Mouse (Mus musculus) frontal cortex, adult (tissue): ENCODE measurements around the gene Sox12.
"Not testable (repeated sequence)": the region's sequence is repeated elsewhere in the genome, so short reads cannot be mapped to it uniquely, and the experiment has no call there.

ENCODE experiments used
- ATAC-seq: cut with Nextera tagmentation; 2 replicates; pipeline ENCODE4 v1.9.2; 2017; ENCODE audit warnings: mild to moderate bottlenecking, moderate library complexity, mixed read lengths; ENCODE audit not compliant: low TSS enrichment

The Sox12 gene

GRCm38 (mm10) chr2:152397680-152398435 lies at the start of gene Sox12:
TSS of gene Sox12 (minus strand) at chr2:152398063.
- peak; percentile 54 for ATAC-seq

DNA sequence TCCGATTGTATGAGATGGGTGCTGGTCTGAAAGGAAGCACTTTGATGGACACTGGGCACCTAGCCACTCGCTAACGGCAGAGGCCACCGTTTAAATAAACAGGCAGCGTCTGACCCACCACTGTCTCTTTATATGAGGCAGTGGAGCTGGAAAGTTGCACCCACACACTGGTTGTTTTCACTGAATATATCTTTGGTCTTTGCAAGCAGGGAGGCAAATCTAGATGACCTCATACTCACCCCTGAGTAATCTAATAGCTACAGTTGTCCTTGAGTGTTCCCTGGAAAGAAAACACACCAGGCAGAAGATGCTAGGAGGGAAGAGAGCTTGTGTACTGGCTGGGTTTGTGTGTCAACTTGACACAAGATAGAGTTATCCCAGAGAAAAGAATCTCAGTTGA lies 49.6 kb upstream of the Sox12 start:
- no peak for ATAC-seq

DNA sequence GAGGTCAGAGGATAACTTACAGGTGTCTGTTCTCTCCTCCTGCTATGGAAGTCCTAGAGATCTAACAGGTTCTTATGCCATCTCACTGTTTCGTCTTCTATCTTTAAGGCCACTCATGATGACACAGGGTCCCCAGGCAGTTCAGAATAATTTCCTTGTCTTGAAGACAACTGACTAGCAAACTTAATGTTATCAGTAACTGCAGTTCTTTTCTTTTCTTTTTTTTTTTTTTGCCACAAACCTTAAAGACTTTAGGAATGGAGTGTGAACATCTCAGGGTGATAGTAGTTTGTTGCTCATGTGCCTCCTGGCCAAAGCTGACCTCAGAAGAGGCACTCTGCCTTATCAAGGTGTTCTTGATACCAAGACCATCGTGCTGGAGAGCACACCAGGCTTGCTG lies 48.8 kb upstream of the Sox12 start:
- no peak for ATAC-seq

- no peak for ATAC-seq
Observed at GRCm38 (mm10) chr2:152443281-152443680, 45.4 kb upstream of the Sox12 start.

- no peak for ATAC-seq
Observed at GRCm38 (mm10) chr2:152442322-152442721, 44.5 kb upstream of the Sox12 start.

DNA sequence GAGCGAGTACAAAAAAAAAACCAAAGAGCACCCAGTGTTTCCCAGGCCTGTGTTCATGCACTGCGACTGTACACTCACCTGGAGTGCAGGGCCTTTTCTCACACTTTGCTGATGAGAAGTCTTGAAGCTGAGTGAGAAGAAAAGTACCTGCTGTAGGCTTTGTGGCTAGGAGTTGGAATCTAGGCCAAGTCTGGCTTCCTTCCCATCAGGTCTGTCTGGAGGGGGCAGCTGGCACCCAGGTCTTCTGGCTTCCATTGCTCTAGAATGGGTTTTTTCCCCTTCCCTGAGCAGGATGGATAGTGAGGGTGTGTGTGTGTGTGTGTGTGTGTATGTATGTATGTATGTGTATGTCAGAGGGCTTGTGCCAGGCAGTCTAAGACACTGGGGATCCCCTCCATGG lies 42.0 kb upstream of the Sox12 start:
- no peak for ATAC-seq

- no peak for ATAC-seq
Observed at GRCm38 (mm10) chr2:152438963-152439362, 41.1 kb upstream of the Sox12 start.

DNA sequence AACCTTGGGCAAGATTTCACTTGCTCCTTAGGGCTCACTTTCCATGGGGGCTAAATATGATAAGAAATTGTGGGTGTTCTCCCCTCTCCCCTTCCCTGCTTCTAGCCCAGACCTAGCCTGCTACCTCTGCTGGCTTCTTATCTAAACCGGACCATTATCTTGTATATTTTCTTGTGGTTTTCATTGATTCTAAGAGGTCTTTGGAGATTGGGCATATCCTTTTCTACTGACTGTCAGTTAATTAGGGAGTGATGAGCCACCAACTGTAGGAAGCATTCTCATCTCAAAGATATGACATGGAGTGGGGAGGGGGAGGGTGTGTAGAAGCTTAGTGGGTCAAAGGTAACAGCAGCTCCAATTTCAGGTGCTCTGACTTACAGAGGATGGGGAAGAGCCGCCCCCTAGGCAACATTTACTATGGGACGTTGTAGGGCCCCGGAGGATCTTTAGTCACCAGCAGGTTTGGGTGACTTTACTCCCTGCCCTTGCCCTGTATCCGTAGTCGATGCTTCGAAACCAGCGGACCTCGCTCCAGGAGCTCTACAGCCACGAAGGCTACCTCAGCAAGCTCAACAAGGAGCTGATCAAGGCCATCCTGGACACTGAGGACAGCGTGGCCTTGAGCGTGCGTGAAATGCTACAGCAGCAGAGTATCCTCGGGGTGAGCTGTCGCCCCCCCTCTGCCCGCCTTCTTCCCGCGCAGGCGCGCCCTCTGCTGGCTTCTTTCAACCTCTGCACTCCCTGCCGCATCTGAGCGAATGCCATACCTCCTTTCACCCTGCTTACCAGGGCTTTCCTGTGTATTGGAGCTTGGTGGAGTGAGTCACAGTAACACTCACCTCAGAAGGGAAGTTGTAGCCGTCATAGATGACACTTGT lies 39.4 kb upstream of the Sox12 start:
- ATAC-seq: peak; percentile 96

DNA sequence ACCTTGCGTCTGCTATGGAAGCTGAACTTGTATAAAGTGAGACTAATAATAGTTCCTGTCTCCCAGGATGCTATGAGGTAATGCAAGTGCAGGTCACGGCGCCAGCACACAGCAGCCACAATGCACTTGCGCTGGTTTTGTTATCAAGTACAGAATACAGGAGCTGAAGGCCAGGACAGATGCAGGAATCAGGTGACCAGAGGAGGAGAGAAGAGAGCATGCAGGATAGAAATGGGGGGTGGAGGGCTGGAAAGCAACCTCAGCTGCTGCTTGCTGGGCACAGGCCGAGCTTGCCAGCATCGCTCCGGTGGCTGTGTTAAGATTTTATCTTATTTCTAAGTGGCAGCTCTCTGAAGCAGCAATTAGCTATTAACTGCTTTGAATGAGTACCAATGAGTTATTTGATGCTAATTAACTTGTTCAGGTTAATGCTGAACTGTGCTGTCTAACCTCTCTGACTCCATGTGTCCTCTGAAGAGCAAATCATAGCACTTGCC lies 38.6 kb upstream of the Sox12 start:
- no peak for ATAC-seq

DNA sequence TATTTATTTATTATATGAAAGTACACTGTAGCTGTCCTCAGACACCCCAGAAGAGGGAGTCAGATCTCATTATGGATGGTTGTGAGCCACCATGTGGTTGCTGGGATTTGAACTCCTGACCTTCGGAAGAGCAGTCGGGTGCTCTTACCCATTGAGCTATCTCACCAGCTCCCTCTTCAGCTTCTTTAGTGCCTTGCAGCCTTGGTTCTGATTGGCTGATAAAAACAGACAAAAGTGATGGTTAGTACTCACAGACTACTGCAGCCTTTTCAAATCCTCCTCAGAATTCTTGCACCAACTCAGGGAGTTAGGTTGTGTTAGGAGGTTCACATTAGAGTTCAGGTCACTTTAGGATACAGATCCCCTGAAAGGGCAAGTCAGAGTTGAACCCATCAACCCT lies 30.6 kb upstream of the Sox12 start:
- ATAC-seq: not testable (repeated sequence)

DNA sequence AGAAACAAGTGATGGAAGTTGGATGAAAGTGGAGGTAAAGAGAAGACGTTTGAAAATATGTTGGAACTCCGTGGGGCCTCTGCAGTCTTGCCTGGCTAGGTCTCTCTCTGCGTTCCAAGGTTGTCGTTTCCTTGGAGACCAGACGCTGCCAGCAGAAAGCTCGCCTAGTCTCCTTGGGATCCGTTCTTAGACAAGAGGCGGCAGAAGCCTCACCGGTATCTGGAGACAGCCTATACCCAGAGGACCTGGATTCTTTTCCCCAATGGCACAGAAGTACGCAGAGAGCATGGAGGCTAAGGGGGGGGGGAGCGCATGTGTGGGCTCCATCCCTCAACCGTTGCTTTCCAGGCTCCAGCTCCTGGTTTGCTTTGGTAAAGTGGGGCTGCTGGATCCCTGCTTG lies 29.6 kb upstream of the Sox12 start:
- ATAC-seq: peak; percentile 95

- ATAC-seq: no peak
Observed at GRCm38 (mm10) chr2:152415786-152416185, 17.9 kb upstream of the Sox12 start.

DNA sequence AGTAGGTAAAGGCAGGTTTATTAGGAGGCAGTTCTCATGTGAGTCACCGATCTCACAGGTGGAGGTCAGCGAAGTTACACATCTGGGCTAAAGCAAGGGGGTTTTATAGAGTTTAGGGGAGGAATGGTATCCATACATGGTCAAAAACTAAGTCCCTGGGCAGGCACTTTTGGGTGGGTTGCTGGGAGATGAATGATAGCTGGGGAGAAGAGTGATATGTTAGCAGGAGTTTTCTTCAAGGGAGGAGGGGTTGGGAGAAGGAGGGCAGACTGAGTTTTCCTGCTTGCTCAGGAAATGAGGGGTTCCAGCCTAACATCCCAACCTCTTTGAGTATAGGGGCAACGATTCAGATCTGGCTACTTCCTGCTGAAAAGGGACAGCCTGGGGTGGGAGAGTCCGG lies 17.4 kb upstream of the Sox12 start, which contains the start of gene 6820408C15Rik:
TSS of gene 6820408C15Rik (plus strand) at position 301 of the 400 bp plus-strand sequence.
- no peak for ATAC-seq

DNA sequence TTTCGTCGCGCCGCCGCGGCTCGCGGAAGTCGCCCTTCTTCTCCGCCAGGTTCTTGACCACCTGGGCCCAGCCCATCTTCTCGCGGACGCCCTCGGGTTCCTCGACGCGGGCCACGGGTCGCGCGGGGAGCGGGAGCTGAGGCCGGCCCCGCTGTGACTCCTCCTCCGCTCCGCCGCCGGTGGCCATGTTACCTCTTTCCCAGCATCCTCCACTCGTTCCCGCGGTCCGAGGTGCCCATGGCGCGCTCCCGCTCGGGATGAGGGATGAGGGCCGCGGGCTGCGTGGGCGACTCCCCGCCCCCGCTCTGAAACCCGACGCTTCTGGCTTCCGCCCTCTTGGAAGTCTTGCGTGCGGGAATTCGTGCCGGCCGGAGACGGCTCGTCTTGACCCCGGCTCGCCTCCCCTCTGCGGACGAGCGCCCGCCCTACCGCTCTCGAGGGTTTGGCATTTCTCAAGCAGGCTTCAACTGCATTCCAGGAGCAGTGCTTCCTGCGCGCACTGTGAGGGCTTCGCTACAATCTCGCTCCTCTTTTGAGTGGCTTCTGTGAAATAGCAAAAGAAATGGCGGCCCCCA lies 16.8 kb upstream of the Sox12 start, which contains the start of gene Zcchc3:
TSS of gene Zcchc3 (minus strand) at position 437 of the 575 bp plus-strand sequence.
- ATAC-seq: peak; percentile 86

GRCm38 (mm10) chr2:152413765-152414584 lies 16.1 kb upstream of the Sox12 start:
- ATAC-seq: peak; percentile 6; the same call in 1 of the 2 replicates

DNA sequence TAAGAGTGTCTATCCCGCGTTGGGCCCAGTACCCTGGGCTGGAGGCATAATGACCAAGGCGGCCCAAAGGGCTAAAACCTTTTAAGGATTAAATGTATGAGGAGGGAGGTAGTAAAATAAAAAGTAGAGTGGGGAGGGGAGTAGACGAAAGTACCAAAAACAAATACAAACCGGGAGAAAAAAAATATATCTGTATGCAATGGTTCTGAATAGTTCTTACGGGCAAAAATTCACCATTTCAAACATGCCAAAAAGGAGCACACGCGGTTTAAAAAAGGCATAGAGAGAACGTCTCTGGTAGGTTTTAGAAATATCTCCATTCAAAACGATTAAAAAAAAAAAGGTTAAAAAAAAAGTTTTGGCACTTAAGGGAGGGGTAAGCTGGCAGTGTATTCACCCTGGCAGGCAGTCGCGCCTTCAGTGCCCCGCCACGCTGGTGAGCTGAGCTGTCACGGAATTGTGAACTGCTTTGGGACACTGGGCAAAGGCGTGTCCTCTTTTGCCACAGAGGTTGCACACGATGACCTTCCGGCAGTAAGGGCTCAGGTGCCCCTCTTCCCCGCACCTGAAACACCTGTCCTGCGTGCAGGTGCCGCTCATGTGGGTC lies 15.4 kb upstream of the Sox12 start:
- no peak for ATAC-seq

DNA sequence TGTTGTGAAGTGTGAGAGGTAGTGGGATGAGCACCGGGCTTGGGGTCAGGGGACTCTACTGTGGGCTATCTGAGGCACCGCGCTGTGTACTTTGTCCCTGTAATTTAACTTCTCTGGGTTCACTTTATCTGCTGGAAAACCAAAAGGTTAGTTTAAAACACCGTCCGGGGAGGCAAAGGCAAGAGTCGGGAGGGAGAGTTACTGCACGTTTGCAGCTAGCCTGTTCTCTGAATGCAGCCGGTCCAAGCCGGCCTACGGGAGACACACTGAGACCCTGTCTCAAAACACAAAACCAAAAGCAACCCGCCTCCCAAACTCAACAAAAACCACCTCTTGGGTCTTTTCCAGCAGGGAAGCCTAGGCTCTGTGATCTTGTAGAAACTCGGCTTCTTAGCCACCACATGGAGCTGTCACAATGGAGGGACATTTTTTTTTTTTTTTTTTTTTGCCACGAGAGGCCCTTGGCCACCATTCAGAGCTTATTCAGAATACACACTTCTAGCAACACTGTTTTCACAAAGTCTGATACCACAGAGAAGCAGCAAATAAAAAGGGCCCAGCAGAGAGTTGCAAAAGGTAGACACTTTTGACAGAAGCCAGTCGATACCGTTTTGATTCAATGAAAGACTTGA lies 14.8 kb upstream of the Sox12 start:
- ATAC-seq: no peak

DNA sequence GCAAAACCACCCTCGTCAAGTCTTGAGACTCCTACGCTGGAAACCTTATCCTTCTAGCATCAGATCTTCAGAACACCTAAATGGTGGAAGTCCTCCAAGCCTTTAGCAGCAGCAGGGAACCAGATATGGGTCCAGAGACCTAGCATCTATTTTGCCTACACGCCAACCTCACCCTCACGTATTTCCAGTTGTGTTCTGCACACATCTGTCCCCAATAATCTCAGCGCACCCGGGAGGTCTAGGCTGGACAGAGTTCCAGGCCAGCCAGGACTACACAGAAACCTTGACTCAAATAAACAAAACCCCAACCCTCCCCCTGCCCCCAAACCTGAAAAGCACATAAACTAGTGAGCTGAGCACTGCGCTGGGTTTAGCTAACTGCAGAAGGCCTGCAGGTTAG lies 13.6 kb upstream of the Sox12 start:
- 0 out of 2 replicates have a peak, but pooled peaks have one; percentile 0 for ATAC-seq

GRCm38 (mm10) chr2:152410971-152411371 lies 13.1 kb upstream of the Sox12 start:
- peak; percentile 11; the same call in 1 of the 2 replicates for ATAC-seq

DNA sequence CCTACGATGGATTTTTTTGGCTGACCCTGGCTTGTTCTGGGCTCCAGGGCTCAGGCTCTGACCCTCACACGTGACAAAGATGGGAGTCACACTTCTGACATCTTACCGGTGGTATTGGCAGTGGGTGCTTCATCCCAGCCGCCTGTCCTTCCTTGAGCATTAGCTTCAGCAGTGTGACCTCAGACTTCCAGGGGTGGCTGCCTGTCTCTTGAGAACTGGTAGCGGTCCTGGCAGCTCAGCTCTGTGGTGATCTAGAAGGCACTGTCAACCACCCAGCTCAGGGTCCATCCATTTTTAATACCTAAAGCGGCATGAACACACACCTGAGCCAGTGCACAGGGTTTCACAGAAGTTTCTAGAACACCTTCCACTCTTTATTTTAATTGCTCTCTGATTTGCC lies 11.9 kb upstream of the Sox12 start:
- ATAC-seq: no peak
